Mouse (Mus musculus): Measurements from ENCODE around the gene Gas2.

DNA sequence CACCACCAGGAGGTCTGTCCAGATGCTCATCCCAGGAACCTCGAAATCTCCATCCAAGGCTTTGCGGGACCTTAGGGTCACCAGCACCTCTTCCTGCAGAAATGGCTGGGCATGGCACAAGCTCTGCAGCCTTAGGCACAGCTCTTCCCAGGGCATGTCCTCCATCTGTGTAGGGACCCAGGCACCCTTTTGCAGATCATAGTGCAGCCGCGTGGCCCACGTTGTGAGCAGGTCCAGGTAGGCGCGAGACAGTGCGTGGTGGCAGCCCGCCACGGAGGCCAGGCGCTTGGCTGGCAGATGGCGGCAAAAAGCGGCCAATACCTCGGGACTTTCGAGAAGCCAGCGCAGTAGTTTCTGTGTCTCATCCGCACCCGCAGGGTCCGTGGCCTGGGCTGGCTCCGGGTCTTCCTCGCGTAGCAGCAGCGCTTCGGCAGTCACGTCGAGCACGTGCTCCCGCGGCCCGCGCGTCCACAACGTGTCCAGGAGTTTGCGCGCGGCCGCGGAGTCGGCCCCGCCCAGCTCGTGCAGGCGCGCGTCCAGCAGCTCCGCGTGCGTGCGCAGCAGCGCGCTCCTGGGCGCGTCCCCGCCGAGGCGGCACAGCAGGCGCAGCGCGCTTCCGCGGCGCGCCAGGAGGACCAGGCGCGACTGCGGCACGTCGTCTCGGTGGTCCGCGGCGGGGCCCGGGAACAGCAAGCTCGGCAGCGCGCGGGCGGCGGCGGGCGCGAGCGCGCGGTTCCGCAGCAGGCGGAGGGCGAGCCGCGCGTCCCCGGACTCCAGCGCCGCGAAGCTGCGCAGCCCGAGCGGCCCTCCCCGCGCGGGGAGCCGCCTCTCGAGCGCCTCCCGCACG, at the start of gene Gas2:
- no peak for TF ChIP-seq POLR2A (IDR thresholded peaks at IDR 0.05; ENCODE audit: insufficient read depth, low read length)
- no peak for TF ChIP-seq CTCF (IDR thresholded peaks at IDR 0.05; ENCODE audit: low read depth, low read length)
